Mouse (Mus musculus): ENCODE measurements around the gene Itih5. TPM values are rescaled to one million over a fixed set of nuclear protein-coding genes. Genes with fewer than 3 reads are reported as not detected.

The Itih5 gene
- polyA plus RNA-seq, 1 experiment, result 2.1 TPM

DNA sequence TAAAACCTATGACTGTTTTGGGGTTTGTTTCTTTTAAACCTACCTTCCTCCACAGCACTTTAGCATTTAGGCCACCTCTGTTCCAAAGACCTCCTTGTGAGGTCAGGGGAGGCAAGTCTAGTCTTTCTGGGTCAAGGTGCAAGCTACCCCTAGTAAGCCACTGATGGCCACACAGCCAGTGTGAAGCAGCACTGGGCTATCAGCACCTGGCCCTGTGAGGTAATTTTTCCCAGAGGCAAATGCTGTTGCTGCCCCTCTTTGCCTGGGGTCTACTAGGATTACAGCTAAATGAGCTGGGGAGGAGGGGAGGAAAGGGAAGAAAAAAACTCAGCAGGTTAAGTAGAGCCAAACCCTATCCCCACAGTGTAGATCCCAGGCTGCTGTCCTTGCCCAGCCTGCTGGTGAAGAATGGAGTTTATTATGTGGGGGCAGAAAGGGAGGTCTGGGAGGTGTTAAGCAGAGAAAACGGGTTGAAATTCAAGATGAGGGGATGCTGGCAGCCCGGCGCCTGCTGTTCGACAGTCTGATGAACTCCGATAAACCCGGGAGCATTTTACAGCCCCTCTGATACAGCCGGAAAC, 110.6 kb downstream of the Itih5 start:
- Histone ChIP-seq H3K27me3 (ENCODE audit: control insufficient read depth, insufficient read depth, low read length) (no peaks in the 10 kb centered on the region), H3K4me3 (ENCODE audit: extremely low read depth, insufficient read depth, insufficient read length) (no peak overlapping the region), H3K4me1 (ENCODE audit: control insufficient read depth, insufficient read depth, insufficient read length) (no peaks in the 10 kb centered on the region), H3K36me3 (ENCODE audit: control insufficient read depth, insufficient read depth, low read length) (no peaks in the 10 kb centered on the region), H3K27ac (ENCODE audit: insufficient read depth, low read length) (no peak overlapping the region)
- 72% methylated on average over 7 of the region's 7 CpGs for WGBS
- TF ChIP-seq CTCF (IDR thresholded peaks at IDR 0.05; ENCODE audit: extremely low read depth, insufficient read depth, insufficient read length, insufficient replicate concordance), result no peak
- no peak for TF ChIP-seq POLR2A (IDR thresholded peaks at IDR 0.05; ENCODE audit: low read depth, low read length)
- no peak for DNase-seq (ENCODE audit: low read depth in 1 of 2, low spot score in 2 of 2)

DNA sequence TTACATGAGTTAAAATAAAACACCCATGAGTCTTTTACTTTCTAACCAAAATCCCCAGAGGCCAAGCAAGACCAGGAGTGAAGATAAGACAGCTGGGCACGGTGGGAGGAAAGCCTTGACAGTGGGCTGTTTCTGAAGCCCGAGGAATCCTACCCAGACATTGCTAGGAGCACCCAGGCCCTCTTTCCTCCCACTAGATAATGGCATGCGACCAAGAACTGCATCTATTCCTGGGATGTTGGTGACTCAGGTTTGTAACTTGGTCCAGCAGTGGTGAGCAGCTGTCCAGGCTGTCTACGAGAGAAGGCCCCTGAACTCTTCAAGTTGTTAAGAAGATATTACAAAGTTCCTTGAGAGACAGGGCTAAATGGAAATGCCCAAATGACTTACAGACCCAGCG, 112.5 kb downstream of the Itih5 start:
- Histone ChIP-seq H3K4me3 (ENCODE audit: extremely low read depth, insufficient read depth, insufficient read length) (no peak overlapping the region), H3K27ac (ENCODE audit: insufficient read depth, low read length) (no peak overlapping the region), H3K27me3 (ENCODE audit: control insufficient read depth, insufficient read depth, low read length) (no peaks in the 10 kb centered on the region), H3K36me3 (ENCODE audit: control insufficient read depth, insufficient read depth, low read length) (no peaks in the 10 kb centered on the region), H3K4me1 (ENCODE audit: control insufficient read depth, insufficient read depth, insufficient read length) (no peaks in the 10 kb centered on the region)
- 53% methylated on average over 5 of the region's 5 CpGs for WGBS
- no peak for DNase-seq (ENCODE audit: low read depth in 1 of 2, low spot score in 2 of 2)
- no peak for TF ChIP-seq CTCF (IDR thresholded peaks at IDR 0.05; ENCODE audit: extremely low read depth, insufficient read depth, insufficient read length, insufficient replicate concordance)
- no peak for TF ChIP-seq POLR2A (IDR thresholded peaks at IDR 0.05; ENCODE audit: low read depth, low read length)

DNA sequence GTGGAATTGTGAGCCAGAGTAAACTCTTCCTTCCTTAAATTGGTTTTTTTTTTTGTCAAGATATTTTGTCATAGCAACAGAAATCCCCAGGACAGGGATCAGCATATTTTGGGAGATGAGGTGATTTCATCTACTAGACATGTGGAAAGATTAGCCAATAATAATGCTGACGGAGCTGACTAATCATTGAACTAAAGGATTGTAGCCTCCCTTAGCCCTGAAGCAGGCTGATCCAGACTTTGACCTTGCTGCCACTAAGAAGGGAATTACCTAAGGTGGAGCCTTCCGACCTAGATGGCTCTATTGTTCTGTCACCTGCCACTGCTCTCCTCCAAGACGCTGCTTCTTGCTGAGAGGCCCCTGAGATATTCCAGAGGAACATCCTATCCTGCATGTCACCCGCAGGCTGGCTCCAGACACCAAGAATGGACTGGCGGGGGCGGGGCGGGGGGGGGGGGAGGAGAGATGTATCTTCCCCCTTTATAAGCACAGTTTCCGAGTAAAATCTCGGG, 119.3 kb downstream of the Itih5 start:
- no peak overlapping the region for H3K27ac ChIP-seq (ENCODE audit: insufficient read depth, low read length)
- WGBS, result 94% methylated on average over 9 of the region's 9 CpGs
- DNase-seq (ENCODE audit: low read depth in 1 of 2, low spot score in 2 of 2), result no peak
- H3K4me3 ChIP-seq (ENCODE audit: extremely low read depth, insufficient read depth, insufficient read length), result no peak overlapping the region
- no peaks in the 10 kb centered on the region; the same call in 1 of the 2 replicates for H3K4me1 ChIP-seq (ENCODE audit: control insufficient read depth, insufficient read depth, insufficient read length)
- TF ChIP-seq POLR2A (IDR thresholded peaks at IDR 0.05; ENCODE audit: low read depth, low read length) (no peak), CTCF (IDR thresholded peaks at IDR 0.05; ENCODE audit: extremely low read depth, insufficient read depth, insufficient read length, insufficient replicate concordance) (no peak)
- H3K27me3 ChIP-seq (ENCODE audit: control insufficient read depth, insufficient read depth, low read length), result no peaks in the 10 kb centered on the region
- H3K36me3 ChIP-seq (ENCODE audit: control insufficient read depth, insufficient read depth, low read length), result no peaks in the 10 kb centered on the region

DNA sequence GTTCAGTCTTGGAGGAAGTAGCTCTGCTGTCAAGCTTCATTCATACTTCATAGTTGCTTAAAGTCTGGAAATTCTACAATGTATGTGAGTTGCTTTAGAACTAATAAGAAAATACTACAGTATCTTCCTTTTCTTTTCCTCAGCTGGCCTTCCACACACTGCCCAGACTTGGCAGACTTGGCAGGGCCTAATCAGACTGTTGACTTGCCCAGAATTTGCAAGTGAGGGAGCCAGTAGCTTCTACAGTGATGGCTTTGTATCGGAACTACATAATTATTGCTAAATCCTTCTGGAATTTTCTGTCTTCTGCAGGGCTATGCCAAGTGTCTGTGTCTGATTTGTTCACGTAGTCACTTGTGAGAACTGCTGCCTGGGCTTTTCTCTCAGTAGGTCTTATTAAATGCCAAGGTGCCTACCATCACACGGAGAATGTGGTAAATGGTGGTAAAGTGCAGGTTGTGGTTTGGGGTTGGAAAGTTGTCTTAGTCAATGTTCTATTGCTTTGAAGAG, 120.2 kb downstream of the Itih5 start:
- TF ChIP-seq POLR2A (IDR thresholded peaks at IDR 0.05; ENCODE audit: low read depth, low read length) (no peak), CTCF (IDR thresholded peaks at IDR 0.05; ENCODE audit: extremely low read depth, insufficient read depth, insufficient read length, insufficient replicate concordance) (no peak)
- Histone ChIP-seq H3K4me3 (ENCODE audit: extremely low read depth, insufficient read depth, insufficient read length) (no peak overlapping the region), H3K27ac (ENCODE audit: insufficient read depth, low read length) (no peak overlapping the region), H3K36me3 (ENCODE audit: control insufficient read depth, insufficient read depth, low read length) (no peaks in the 10 kb centered on the region), H3K27me3 (ENCODE audit: control insufficient read depth, insufficient read depth, low read length) (no peaks in the 10 kb centered on the region), H3K4me1 (ENCODE audit: control insufficient read depth, insufficient read depth, insufficient read length) (no peaks in the 10 kb centered on the region; the same call in 1 of the 2 replicates)
- WGBS, result 77% methylated on average over 3 of the region's 3 CpGs
- DNase-seq (ENCODE audit: low read depth in 1 of 2, low spot score in 2 of 2), result no peak

DNA sequence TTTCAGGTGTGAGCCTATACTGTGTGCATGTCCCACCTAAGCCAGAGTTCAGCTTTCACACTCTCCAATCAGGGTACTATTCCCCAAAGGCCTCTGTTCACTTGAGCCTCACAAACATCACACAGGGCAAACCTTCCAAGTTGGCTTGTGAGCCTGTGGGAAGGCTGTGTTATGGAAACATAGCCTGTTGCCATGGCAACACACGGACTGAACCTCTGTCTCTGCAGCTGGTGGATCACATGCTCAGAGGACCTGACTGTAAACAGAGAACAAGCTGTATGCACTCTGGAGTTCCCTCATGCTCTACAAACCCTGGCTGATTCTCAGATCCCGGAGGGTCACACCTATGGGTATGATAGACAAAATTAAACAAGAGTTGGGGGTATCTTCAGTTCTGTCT, 122.8 kb downstream of the Itih5 start:
- Histone ChIP-seq H3K27ac (ENCODE audit: insufficient read depth, low read length) (no peak overlapping the region), H3K36me3 (ENCODE audit: control insufficient read depth, insufficient read depth, low read length) (no peaks in the 10 kb centered on the region), H3K27me3 (ENCODE audit: control insufficient read depth, insufficient read depth, low read length) (no peaks in the 10 kb centered on the region), H3K4me3 (ENCODE audit: extremely low read depth, insufficient read depth, insufficient read length) (no peak overlapping the region), H3K4me1 (ENCODE audit: control insufficient read depth, insufficient read depth, insufficient read length) (no peaks in the 10 kb centered on the region; the same call in 1 of the 2 replicates)
- 48% methylated on average over 2 of the region's 2 CpGs for WGBS
- TF ChIP-seq CTCF (IDR thresholded peaks at IDR 0.05; ENCODE audit: extremely low read depth, insufficient read depth, insufficient read length, insufficient replicate concordance) (no peak), POLR2A (IDR thresholded peaks at IDR 0.05; ENCODE audit: low read depth, low read length) (no peak)
- DNase-seq (ENCODE audit: low read depth in 1 of 2, low spot score in 2 of 2), result no peak

DNA sequence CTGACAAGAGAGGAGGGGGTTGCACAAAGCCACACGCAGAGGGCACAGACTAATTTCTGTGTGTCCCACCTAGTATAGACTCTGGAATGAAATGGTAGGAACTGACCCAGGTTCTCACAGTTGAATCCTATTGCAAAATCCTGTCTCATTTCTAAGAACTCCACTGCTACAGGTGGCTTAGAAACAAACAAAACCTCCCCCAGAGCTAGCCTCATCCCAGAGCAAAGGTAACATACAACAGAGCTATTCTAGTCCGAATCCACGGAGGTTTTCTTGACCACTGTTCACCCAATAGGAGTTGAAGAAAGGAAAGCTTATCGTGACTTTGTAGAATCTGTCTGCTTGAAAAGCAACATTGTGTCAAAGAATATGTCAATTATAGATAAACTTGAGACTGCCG, 130.3 kb downstream of the Itih5 start:
- H3K27me3 ChIP-seq (ENCODE audit: control insufficient read depth, insufficient read depth, low read length), result no peaks in the 10 kb centered on the region
- DNase-seq (ENCODE audit: low read depth in 1 of 2, low spot score in 2 of 2), result no peak
- H3K36me3 ChIP-seq (ENCODE audit: control insufficient read depth, insufficient read depth, low read length), result no peaks in the 10 kb centered on the region
- WGBS, result 77% methylated on average over 5 of the region's 5 CpGs
- H3K4me1 ChIP-seq (ENCODE audit: control insufficient read depth, insufficient read depth, insufficient read length), result no peaks in the 10 kb centered on the region
- no peak overlapping the region for H3K4me3 ChIP-seq (ENCODE audit: extremely low read depth, insufficient read depth, insufficient read length)
- H3K27ac ChIP-seq (ENCODE audit: insufficient read depth, low read length), result no peak overlapping the region
- TF ChIP-seq CTCF (IDR thresholded peaks at IDR 0.05; ENCODE audit: extremely low read depth, insufficient read depth, insufficient read length, insufficient replicate concordance) (no peak), POLR2A (IDR thresholded peaks at IDR 0.05; ENCODE audit: low read depth, low read length) (no peak)

DNA sequence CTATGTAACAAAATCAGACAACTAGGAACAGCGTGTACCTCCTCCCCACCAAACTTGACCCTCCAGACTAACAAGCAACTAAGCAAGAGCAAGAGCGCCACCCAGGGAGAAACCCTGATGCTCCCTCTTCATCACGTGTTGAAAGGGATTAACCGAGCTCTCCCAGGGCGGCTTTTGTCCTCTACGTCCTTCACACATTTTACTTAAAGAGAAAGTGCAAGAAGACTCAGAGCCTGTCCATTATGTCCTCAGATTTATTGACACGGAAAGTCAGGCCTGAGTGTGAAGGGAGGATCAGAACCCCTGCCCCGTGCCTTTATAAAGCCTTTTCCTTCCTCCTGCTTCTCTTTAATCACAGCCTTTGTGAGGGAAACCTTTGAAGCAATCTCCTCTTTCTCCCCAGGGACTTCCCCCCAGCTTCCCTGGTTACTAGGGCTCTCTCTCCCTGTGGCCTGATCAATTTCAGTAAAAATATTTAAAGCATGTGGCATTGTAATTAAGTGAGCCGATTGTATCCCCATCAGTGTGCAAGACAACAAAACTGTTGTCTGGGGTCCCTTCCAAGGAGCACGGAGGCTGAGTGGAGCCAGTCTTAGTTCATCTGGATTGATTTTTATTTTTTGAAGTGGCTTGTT, 131.4 kb downstream of the Itih5 start:
- no peaks in the 10 kb centered on the region for H3K4me1 ChIP-seq (ENCODE audit: control insufficient read depth, insufficient read depth, insufficient read length)
- 33% methylated on average over 10 of the region's 10 CpGs for WGBS
- no peaks in the 10 kb centered on the region for H3K27me3 ChIP-seq (ENCODE audit: control insufficient read depth, insufficient read depth, low read length)
- H3K27ac ChIP-seq (ENCODE audit: insufficient read depth, low read length), result no peak overlapping the region
- DNase-seq (ENCODE audit: low read depth in 1 of 2, low spot score in 2 of 2), result no peak
- no peak overlapping the region for H3K4me3 ChIP-seq (ENCODE audit: extremely low read depth, insufficient read depth, insufficient read length)
- H3K36me3 ChIP-seq (ENCODE audit: control insufficient read depth, insufficient read depth, low read length), result no peaks in the 10 kb centered on the region
- TF ChIP-seq CTCF (IDR thresholded peaks at IDR 0.05; ENCODE audit: extremely low read depth, insufficient read depth, insufficient read length, insufficient replicate concordance) (no peak), POLR2A (IDR thresholded peaks at IDR 0.05; ENCODE audit: low read depth, low read length) (no peak)
